Mouse (Mus musculus): ENCODE data around the gene Rps2.

The Rps2 gene

GRCm38 (mm10) chr17:24732233-24732935 lies 14.5 kb downstream of the Rps2 start:
- DNase-seq (ENCODE audit: low spot score in 2 of 2): no peak

- no peak for DNase-seq (ENCODE audit: low spot score in 2 of 2)
Measured at GRCm38 (mm10) chr17:24733434-24734050, 15.6 kb downstream of the Rps2 start.

GRCm38 (mm10) chr17:24734513-24734912 lies 16.6 kb downstream of the Rps2 start:
- DNase-seq (ENCODE audit: low spot score in 2 of 2): no peak

GRCm38 (mm10) chr17:24735446-24735845 lies 17.5 kb downstream of the Rps2 start:
- no peak for DNase-seq (ENCODE audit: low spot score in 2 of 2)

GRCm38 (mm10) chr17:24736330-24737051 lies 18.6 kb downstream of the Rps2 start, which contains the start of gene Msrb1:
Msrb1 (plus strand) TSS chr17:24736642.
- peak; percentile 96 to 97 for DNase-seq (ENCODE audit: low spot score in 2 of 2)

GRCm38 (mm10) chr17:24737135-24737810 lies 19.4 kb downstream of the Rps2 start:
- no peak for DNase-seq (ENCODE audit: low spot score in 2 of 2)

GRCm38 (mm10) chr17:24738238-24738637 lies 20.3 kb downstream of the Rps2 start:
- DNase-seq (ENCODE audit: low spot score in 2 of 2): no peak

GRCm38 (mm10) chr17:24739926-24740325 lies 22.0 kb downstream of the Rps2 start:
- DNase-seq (ENCODE audit: low spot score in 2 of 2): no peak

- no peak for DNase-seq (ENCODE audit: low spot score in 2 of 2)
Measured at GRCm38 (mm10) chr17:24742307-24742706, 24.4 kb downstream of the Rps2 start.

GRCm38 (mm10) chr17:24743896-24744295 lies 26.0 kb downstream of the Rps2 start:
- DNase-seq (ENCODE audit: low spot score in 2 of 2): no peak

GRCm38 (mm10) chr17:24744381-24744780 lies 26.5 kb downstream of the Rps2 start:
- no peak for DNase-seq (ENCODE audit: low spot score in 2 of 2)

- DNase-seq (ENCODE audit: low spot score in 2 of 2): peak; percentile 72 to 84
Measured at GRCm38 (mm10) chr17:24745526-24746497, 27.9 kb downstream of the Rps2 start.

GRCm38 (mm10) chr17:24746986-24747385 lies 29.1 kb downstream of the Rps2 start:
- DNase-seq (ENCODE audit: low spot score in 2 of 2): no peak

GRCm38 (mm10) chr17:24751528-24751927 lies 33.6 kb downstream of the Rps2 start:
- peak in 1 of 2 experiments; percentile 21 for DNase-seq (ENCODE audit: low spot score in 2 of 2)

- DNase-seq (ENCODE audit: low spot score in 2 of 2): no peak
Measured at GRCm38 (mm10) chr17:24752415-24753394, 34.8 kb downstream of the Rps2 start, which contains the start of gene Hs3st6. Hs3st6 (plus strand) TSS chr17:24752988.

GRCm38 (mm10) chr17:24757394-24757793 lies 39.5 kb downstream of the Rps2 start:
- no peak for DNase-seq (ENCODE audit: low spot score in 2 of 2)

GRCm38 (mm10) chr17:24761121-24761520 lies 43.2 kb downstream of the Rps2 start:
- DNase-seq (ENCODE audit: low spot score in 2 of 2): no peak

- no peak for DNase-seq (ENCODE audit: low spot score in 2 of 2)
Measured at GRCm38 (mm10) chr17:24765016-24765905, 47.3 kb downstream of the Rps2 start.

All from urinary bladder, postnatal 36 days (tissue).